Mouse (Mus musculus) thymus, postnatal 4 days (tissue): ENCODE data around the gene Smim4.
A peak's percentile ranks its signal among the peaks of the same experiment; 100 is the strongest.

ENCODE experiments used
- DNase-seq: peaks from one replicate; pipeline ENCODE4 v3.0.0; 2021

The Smim4 gene

DNA sequence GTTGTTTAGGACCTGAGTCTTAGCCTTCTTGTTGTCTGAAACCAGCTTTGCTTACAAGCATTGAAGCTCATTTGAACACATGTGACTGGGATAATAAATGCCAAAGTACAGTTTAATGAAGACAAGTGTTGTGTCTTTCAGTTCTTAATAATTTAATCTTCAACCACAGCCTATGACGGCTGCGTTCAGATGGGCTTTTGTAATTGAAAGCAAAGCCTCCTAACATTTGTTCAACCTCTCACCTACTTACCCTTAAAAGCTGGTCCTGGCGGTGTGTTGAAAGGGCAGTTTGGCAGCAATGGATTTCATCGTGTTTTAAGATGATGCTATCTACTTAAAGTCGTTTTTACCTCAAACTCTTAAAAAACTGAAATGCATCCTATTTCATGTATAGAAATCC, 16.6 kb downstream of the Smim4 start:
- DNase-seq = no peak

DNA sequence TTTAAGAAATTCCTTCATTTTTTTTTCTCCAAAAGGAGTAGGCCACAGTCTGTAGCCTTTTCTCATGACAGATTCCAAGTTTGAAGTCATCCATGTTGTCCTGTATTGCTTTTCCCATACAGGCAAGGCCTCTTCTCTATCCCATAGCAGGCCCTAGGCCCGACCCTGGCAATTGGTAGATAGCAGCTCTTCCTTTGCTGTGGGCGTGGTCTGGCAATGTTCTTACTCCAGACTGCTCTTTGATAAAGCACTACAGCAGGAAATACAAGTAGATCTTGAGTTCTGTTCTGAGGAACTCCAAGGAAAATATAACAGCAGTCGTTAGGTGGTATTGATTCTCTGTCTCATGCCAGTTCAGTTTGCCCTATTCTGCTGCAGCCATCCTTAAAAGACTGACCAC, 18.1 kb downstream of the Smim4 start:
- DNase-seq = no peak

DNA sequence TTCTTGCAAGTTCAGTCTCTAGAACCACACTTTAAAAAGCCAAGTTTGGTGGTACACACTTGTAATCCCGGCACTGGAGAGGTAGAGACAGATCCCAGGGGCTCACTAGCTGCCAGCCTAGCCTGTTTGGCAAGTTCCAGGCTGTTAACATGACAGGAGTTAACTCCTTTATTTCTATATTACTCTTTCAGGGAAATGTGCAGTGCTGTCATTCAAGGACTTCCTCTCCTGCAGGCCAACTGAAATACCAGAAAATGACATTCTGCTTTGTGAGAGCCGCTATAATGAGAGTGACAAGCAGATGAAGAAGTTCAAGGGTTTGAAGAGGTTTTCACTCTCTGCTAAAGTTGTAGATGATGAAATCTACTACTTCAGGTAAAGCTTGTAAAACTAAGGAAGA, 23.6 kb downstream of the Smim4 start:
- no peak for DNase-seq

DNA sequence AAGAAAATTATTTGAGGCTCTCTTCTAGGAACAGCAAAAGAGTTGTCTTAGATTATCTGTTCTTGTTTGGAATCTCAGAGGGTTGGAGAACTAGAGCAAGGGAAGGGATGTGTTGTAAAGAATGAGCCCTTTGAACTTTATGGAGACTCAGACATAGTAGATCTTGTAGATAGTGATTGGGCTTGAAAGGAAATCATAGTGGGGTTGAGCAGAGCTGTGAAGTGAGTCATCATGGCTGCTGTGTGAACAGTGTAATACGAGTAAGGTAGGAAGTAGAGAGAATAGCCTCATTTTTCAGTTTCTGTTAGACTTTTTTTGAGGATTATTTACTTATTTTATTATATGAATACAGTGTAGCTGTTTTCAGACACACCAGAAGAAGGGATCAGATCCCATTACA, 38.8 kb downstream of the Smim4 start:
- DNase-seq = no peak

DNA sequence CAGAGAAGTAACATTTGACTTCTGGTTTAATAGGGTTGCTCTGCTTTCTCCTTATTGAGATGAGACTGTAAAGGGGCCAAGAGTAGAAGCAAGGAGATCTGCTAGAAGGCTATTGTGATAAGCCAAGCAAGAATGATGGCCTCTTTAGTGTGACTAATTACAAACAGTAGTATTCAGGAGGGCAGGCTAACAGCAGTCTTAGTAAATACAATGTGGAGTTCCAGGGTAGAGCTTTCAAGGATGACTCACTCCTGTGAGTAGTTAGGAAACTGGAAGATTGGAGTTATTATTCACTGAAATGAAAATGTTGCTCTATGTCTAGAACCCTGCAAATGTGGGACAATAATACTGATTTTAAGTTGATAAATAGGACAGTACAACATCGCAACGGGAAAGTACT, 40.2 kb downstream of the Smim4 start:
- DNase-seq = no peak

DNA sequence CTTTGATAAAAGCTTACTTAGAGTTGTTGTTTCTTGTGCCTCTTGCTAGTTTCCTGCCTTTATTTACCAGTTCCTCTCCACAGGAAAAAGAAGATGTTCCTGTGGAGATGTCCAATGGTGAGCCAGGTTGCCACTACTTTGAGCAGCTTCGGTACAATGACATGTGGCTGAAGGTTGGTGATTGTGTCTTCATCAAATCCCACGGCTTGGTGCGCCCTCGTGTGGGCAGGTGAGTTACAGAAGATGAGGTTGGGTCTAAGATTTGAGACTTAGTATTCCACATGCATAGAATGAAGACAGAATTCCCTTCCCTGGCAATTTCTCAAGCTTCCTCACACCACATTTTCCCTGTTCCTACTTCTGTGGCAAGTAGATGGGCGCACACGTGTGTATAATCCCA, 41.3 kb downstream of the Smim4 start:
- DNase-seq = peak; percentile 36

DNA sequence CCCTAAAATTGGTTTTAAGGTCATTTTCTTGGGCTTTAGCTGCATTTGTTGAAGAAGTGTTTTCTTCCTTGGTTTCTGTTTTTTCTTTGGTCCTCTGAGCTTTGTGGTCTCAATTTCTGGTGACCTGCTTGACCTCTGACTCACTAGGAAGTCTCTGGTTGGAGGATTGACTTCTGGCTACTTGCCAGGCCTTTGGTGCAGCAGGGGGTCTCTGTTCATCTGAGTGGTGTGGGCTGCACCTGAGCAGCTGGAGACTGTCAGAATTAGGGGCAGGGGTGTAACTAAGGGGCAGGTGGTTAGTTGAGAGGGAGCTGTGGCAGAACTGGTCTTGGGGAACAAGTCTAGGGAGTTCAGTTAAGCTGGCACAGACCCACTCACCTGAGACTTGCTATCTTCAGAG, 47.6 kb downstream of the Smim4 start:
- no peak for DNase-seq

DNA sequence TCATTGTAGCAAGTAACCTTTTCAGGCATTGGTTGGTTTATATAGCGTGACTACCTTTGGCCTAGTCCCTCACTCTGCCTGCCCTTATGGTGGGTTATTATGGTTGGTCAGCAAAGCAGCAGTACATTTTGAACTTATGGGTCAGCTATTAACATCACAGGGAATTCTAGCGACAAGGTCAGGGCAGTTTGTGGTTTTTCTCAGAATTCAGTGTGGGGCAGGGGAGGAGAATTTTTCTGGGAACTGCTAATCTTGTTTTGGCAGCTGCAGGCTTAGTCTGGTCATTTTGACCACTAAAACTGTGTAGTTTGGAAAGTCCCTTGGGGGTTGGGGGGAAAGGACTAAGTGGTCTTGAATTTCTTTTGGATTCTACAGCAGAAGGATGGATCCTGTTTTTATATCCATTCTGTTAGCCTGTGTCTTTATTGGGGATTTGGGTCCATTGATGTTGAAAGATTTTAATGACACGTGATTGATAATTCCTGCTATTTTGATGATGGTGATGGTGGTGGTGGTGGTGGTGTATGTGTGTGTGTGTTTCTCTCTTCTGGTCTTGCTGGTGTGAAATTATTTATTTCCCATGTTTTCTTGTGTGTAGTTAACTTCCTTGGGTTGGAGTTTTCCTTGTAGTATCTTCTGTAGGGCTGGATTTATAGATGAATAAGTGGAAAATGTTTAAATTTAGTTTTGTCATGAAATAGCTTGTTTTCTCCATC, 49.3 kb downstream of the Smim4 start:
- no peak for DNase-seq

DNA sequence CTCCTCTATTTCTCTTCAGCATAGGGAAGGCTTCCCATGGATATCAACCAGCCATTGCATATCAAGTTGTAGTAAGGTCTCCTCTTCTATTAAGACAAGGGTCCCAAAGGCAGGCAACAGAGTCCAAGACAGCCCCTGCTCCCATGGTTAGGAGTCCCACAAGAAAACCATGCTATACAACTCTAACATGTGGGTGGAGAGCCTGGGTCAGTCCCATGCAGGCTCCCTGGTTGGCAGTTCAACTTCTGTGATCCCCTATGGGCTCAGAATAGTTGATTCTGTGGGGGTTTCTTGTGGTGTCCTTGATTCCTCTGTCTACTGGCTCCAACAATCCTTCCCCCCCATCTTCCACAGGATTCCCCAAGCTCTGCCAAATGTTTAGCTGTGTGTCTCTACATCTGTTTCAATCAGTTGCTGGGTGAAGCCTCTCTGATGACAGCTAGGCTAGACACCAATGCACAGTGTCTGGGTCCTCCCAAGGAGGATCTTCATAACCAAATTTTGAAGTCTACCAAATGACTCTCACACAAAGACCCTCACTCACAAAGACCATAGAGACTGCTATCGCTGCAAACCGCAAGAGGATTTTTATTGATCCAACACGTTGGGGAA, 50.1 kb downstream of the Smim4 start:
- no peak for DNase-seq

DNA sequence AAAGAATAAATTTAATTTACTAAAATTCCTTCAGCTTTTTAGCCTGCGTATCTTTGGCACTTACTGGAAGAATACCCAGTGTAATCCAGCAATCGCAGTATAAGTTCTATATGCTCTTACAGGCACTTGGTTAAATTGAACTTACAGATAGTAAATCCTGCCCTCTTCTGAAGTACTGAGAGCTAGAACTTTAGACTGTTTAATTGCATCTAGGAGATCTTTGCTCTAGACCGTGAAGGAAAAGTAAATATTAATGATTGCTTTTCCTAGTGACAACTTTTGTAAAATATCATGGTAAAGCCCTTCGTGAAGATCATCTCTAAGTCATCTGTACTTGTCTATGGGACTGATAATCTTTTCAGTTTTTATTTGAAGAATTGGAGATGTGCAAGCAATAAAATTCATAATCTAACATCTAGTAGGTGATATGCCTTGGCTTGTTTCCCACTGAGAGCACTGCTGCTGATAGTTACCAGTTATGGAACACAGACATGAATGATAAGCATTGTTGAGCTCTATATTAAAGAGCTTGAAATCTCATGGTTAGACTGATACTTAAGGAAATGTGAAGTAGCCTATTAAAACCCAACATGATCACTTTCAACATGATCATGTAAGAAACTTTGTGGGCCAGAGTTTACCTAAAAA, 59.5 kb downstream of the Smim4 start:
- DNase-seq = no peak

DNA sequence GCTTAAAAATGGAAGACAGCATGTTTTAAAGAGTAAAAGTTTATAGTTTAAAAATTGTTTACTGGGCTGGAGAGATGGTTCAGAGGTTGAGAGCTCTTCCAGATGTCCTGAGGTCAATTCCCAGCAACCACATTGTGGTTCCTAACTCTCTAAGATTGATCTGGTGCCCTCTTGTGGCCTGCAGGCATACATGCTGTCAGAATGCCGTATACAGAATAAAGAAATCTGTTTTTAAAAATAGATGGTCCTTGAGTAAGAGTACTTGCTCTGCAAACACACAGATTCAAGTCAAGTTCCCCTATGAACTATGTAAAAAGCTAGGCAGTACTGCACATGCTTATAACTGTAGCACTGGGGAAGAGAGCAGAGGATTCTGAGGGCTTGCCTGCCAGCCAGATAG, 66.5 kb downstream of the Smim4 start:
- peak; percentile 33 for DNase-seq

DNA sequence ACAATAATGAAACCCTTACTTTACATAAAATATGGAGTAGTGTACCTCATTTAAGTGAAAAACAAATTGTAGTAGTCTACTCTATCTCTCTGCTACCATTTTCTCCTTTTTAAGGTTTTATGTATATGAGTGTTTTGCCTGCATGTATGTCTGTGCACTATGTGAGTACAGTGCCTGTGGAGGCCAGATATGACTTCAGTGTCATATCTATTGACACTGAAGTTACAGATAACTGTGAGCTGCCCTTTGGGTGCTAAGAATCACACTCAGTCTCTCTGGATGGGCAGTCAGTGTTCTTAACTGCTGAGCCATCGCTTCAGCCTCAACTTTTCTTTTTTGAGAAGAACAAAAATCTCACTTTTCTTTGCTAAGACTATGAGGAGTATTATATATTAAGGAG, 82.9 kb downstream of the Smim4 start:
- DNase-seq = no peak

DNA sequence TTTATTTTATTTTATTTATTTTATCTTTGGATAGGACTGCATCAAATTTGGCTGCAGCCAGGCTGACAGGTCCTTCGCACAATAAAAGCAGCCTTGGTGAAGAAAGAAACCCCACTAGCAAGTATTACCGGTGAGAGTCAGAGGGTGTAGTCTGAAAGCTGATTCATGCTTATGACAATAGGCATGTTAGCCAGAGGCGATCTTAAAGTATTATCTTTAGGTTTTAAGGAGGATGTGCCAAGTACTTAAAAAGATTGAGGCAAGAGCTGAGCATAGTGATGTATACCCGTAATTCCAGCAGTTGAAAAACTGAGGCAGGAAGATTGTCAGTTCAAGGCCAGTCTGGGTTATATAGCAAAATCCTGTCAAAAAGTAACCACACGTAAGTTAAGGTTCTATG, 83.5 kb downstream of the Smim4 start:
- DNase-seq = no peak
